Mouse (Mus musculus) adrenal gland (tissue): ENCODE data around the gene Aig1.

Experiments
- intact Hi-C: fragments of 180-260 bp; cut with DNase I; formaldehyde crosslinking; loops from one replicate; pipeline ENCODE4 v1.15.1; 2025

Aig1 gene

DNA sequence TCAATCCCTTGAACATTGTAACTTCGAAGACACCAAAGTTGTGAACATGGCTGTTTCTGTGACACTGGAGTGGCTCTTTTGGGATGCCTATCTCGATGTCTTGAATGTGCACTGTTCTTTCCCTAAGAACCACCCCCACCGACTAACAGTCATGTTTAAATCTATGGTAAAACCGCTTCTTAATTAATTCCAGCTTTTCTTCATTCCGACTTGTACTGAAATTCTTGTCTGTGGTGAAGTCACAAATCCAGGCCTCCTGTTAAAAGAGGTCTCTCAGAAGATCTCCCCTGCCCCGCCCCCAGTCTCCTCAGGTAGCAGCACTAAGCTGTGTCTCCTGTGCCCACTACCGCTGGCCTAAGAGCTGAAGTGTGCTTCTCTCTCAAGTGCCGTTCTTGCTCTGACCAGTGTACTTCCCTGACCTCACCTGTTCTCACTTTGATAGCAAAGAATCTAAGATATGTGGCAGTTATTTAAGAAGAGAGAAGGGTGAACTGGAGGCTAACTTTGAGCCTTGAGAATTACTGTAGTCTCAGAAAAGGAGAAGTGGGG, 157.4 kb downstream of the Aig1 start:
- intact Hi-C loops, result no loop called here

DNA sequence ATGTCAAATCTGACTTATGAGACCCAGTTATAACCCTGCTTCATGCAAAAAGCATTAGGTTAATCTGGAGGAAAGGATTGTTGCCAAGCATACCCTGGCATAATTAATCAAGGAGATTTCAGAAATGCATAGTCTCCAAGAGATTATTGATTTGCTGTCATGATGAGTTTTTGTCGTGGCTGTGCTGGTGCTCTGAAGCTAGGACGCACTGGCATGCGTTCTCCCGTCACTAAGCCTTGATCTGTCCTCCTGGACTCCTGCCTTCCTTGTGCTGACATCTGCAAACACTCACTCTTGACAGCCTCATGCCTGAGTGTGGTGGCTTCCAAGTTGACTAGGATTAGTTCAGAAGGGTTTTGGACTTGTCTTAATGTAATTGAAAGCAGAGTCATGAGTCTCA, 163.0 kb downstream of the Aig1 start:
- intact Hi-C loops, result no loop called here

DNA sequence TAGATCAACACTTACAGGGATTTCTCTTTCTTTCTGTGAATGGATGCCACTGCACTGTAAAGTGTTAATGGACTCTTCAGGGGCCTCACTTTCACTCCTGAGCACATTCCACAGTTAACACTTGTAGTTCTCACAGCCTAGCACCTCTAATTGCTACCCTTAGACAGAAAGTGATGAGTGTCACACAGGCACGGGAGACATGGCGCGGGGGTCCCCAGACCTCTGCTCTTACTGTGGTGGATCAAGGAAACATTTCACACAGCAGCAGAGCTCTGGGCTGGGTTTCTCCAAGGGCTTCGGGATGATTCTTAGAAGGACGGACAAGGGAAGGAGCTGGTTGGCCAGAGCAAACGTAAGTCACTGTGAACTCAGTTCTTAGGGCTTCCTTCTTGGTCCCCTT, 166.1 kb downstream of the Aig1 start:
- intact Hi-C loops, result no loop called here

DNA sequence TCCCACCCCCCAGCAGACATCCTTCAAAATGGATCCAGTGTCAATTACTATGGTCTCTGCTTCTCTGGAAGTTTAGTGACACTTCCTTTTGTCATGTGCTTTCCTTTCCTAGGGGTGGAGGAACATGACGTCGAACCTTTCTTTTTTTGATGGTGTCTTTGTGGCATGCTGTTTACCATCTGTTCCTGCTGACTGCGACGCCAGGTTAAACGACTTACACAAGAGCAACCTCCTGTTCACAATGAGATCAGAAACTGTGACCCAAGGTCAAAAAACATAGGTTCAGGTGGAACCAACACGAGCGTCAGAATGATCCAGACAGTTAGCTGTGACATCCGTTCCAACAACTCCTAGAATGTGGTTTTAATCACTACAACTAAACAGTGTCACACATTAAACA, 166.7 kb downstream of the Aig1 start:
- intact Hi-C loops, result no loop called here

DNA sequence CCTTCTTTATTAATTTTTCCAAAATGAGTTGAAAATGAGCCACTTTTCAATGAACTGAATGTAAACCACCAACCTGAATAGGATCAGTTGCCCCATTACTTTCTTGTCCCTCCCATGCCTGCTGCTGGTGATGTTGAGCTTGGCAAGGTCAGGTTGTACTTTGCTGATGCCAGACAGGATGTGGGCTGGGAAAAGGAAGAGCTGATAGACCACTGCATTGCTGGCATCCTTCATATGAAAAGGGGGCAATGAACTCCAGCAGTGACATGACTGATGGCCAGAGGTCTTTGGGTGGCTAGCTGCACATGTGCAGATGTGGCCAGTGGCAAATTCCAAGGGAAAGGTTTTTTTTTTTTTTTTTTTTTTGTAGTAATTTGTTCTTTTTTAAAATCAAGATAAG, 172.5 kb downstream of the Aig1 start:
- intact Hi-C loops, result no loop called here

DNA sequence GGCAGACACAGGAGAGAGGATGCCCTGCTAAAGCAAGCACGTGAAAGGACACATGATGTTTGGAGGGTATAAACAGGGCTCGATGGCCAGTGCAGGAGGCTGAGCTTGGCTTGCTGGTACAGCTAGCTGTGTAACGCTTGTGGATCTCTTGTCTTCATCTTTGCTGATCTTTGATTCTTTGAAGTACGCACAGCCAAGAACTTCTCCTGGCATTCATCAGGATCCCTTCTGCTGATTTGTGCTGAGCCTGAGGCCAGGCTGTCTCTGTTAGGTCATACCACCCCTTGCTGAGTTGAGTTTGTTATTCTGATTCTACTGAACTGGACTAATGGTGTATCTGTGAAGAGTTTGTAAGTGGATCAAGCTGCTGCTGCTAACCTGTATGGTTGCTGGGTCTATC, 175.5 kb downstream of the Aig1 start:
- intact Hi-C loops, result no loop called here

DNA sequence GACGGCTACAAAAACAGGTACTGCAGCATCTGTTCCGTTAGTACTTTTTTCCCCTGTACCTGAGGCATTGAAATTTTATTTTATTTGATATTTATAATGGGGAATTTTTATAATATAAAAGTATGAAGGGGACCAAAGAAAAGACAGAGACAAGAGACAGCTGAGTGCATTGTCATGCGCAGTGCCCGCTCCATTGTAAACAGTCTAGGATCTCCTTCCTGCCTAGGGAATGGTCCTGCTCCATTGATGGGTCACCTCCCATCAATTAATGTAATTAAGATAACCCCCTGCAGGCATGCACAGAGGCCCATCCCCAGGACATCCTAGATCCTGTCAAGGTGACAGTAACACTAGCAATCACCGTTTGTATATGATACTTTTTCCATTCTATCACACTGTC, 178.0 kb downstream of the Aig1 start:
- intact Hi-C loops, result no loop called here

DNA sequence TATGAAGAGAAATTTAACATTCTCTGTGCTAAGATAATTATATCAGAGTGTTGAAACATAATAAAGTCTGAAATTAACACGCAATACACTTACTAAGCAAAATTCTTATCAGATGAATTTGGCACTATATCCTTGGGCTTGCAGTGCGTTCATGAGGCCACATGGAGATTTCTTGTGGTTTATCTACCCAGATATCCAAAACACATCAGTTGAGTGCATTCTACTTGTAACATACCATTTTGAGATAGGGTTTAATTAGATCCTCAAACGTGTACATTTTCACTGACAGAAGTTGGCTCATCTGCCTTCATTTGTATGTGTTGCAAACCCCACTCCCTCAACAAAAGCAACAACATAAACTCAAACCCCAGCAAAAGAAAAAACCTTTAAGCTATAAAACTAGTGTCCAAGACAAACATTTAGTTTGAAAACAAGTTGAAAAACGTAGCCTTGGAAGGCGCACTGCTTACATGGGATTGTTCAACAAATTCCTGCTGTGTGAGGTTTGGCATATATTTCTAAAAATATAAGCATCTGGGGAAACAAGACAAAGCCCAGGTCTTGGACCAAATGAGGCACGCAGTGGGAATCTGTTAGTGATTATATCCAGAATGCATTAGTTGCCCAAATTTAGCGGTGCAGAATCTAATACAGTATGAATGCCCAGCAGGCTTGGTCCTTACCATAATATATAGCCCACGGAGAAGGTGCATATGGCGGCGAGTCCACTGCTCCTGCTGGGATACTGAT, 178.8 kb downstream of the Aig1 start:
- intact Hi-C loops, result no loop called here

DNA sequence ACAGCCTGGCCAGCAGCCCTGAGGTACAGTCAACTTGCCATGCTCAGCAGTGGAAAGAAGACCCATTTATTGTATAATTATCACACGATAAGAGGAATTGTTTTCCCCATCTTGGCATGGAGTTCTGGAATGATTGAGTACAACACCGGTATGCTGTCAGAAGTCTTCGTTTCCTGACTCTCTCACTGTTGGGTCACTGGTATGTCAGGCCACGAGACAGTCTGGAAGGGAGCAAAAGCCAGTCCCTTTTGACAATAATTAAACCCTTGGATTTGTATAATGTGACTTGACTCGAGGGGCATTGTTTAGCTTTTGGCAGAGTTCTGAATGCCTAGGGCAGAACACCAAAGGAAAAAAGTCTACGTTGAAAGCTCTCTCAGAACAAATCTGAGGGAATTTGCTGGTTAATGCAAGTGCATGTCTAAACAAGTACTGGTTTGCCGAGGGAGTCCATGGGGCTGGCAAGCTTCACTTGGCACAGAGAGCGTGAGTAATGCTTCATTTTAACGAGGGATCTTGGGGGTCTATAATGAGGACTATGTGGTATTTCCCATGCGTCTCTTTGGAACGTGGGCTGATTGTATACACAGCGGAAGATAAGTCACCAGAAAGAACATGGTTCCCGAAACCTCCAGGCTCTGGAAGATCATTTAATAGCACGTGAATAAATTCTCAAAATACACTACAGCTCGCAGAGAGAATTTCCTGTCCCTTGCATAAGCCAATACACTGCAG, 180.2 kb downstream of the Aig1 start:
- intact Hi-C loops, result no loop called here

DNA sequence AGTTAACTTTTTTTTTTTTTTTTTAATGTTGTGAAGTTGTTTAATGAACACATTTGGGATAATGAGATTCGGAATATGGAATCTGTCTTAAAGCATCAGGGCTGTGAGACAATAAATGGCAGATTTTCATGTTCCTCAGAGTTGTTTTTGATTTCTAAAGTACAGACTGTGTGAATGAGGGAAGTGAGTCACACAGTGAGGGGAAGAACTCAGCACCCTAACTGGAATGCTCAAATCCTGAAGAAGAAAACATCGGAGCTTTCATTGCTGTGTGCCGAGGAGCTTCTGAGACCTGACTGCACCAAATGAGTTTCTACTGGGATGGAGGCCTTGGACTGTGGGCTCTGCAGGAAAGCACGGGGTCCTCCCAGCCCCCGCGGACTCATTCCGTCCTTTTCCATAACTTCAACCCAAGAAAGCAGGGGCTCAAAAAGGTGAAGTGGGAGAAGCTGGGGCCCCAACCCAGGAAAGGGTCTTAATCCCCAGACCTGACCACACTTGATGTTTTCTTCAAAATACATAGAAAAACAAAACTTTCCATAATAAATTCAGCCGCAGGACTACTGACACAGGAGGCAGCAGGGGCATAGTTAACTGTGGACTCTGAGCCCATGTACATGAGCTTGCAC, 181.5 kb downstream of the Aig1 start:
- intact Hi-C loops, result no loop called here

DNA sequence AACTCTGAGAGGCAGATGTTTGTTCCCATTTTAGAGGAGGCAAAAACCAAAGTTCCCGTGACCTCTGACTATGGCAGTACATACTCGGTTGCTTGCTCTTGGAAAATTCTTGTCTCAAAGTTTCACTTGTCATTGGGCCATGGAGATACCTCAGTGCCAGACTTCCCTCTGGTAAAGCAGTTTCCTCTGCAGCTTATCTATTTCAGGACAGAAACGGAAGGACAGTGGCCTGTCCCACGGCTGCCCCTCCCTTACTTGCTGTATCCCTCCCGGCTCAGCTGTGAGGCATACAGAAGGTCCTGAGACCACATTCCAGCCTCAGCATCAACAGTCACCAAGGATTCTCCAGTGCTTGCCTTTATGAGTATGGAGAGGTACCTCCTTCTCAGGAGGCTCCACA, 182.7 kb downstream of the Aig1 start:
- intact Hi-C loops, result no loop called here

DNA sequence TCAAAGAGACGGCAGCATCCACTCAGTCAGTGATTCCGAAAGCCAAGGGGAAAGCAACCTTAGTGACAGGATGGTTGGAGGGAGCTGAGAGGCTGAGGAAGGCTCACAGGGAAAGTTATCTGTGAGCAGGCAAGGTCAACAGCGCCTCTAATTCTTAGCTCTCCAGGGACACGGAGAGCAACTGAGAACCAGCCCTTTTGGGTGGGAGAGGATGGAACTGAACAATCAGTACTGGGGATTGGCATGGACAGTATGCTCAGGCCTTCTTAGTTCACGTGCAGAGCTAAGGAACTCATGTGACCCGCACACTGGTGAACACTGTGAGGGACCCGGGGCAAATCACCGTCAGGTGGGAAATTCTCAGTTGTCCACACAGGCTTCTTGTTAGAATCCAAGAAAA, 183.4 kb downstream of the Aig1 start:
- intact Hi-C loops, result no loop called here

DNA sequence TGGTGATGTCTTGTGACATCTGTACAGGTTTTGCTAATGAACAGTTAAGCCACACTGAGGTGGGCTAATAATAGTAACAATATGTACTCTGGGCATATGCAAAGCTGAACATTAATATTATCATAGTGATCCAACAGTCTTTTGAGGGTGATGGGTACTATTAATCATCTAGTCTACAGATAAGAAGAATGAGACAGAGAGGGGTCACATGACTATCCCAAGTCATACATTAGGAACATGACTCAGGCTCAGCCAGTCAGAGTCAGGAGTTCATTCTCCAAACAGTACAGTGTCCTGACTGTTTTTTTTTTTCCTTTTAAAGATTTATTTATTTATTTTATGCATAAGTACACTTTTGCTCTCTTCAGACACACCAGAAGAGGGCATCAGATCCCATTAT, 184.3 kb downstream of the Aig1 start:
- intact Hi-C loops, result no loop called here

DNA sequence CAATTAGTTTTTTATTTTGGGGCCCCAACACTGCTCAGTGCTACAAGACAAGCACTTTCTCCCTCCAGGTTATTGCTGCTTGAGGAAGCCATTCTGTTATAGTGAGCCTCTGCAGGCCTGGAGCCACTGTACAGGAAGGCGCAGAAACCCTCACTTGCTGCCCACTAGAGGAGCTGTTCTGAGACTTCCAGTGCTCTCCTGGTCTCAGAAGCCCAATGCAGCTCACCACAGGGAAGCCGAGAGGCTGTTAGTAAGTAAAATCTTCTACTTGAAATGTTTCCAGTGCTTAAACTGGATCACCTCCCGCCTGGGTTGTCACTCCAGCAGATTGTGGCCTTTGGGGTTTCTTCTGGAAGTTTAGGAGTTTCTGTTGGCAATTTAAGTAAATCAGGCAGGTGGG, 186.2 kb downstream of the Aig1 start:
- intact Hi-C loops, result no loop called here

DNA sequence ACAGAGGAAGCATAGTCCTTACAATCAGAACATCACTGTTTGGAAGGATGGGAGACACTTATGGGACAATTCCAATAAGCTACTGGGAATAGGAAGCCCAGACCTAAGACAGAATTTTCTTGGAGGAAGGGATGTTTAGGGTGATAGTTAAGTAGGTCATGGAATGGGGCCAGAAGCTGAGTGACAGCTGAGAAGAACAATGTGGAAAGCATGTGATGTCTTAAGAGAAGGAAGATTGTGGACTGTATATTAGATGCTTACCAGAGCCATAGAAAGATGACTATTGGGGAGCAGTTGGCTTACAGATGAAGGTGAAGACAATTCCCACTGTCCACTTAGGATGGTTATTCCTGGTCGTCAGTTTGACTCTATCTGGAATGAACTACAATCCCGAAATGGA, 191.3 kb downstream of the Aig1 start:
- intact Hi-C loops, result no loop called here

DNA sequence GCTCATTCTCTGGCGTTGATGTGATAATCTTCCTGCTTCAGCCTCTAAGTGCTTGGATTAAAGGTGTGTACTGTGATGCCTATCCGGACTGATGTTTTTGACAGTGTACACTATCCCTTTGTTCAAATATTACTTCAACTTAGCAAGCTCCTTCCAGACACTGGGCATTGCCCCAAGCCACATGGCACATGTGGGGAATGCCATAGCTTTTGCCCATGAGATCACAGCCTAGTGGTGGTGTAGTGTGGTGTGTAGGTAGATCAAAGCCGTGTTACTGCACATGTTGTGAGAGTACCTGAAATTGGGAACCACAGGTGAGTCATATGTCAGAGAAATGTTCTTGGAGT, 193.8 kb downstream of the Aig1 start:
- intact Hi-C loops, result no loop called here

DNA sequence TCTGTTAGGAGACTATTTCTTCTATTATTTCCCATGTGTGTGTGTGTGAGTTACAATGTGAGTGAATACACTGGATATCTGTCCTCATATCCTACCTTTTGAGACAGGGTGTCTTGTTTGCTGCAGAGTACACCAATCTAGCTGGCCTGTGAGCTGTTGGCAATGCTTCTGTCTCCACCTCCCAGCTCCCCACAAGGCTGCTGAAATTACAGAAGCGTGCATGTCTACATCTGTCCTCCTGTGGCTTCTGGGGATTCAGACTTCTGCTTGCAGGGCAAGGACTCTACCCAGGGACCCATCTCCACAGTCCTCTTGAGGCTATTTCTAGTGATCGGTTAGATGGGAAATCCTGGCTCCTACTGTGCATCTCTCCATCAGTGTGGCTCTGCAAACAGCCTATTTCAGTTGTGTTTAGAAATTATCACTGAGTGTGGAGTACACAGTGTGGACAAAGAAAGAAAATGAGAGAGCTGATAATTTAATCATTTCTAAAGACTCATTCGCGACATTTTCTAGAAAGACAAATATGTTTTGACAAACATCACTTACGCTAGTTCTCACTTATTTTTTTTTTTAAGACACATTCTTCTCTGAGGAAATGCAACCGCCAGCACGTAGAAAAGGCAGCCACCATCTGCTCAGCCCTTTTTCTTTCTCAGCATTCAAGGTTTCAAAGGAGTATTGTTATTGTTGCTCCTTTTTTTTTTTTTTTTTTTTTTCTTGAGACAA, 194.3 kb downstream of the Aig1 start:
- intact Hi-C loops, result no loop called here

DNA sequence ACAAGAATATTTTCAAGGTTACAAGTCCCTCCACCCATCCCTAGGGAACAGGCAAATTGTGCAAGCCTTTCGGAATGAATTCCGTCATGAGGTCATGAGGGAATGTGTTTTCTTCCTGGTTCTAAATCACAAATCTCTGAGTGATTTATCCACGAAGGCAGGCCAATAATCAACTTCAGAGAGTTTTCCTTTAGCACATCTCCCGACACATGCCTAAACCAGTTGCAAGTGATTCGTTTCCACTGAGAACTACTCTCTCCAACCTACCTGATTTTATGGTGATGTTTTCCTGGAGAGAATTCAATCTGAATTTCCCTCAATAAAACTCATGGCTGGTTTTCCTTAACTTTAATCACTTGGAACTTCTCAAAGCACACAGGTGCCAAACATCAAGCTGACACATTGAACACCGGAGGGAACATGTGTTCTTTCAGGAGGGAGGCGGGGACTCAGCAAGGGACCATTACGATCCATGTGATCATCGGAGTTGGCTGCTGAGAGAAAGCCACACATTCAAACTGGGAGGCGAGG, 201.5 kb downstream of the Aig1 start:
- intact Hi-C loops, result no loop called here

DNA sequence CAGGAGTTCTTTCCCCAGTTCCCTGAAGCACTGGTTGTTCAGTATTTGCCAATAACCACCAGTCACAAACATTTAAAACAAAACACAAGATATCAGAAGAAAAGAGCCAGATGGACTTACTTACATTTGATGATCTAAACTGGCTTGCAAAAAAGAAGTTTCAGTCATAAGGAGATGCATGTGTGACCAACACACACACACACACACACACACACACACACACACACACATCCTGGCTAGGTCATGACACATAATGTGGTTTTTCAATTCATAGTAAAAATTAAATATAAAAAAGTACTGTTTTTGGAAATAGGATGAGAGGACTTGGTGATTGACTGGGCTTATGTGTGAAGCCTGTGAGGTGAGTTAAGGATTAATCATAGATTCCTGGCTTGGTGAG, 205.3 kb downstream of the Aig1 start:
- intact Hi-C loops, result no loop called here

DNA sequence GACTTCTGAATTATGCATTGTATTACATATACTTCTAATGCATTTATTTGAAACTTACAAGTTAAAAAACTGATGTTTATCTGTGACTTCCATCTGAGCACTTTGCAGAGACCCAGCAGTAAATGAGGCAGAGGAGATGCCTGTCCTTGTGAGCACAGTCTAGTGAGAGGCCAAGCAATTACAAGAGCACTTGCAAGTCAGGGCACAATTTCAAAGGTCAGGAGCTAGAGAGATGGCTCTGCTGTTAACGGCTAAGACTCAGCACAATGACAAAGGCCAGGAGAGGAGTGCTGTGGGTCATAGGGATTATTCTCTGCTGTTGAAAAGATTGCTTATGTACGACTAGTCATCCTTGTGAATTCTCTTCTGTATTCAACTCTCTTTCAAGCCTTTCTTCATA, 209.0 kb downstream of the Aig1 start:
- intact Hi-C loops, result no loop called here

DNA sequence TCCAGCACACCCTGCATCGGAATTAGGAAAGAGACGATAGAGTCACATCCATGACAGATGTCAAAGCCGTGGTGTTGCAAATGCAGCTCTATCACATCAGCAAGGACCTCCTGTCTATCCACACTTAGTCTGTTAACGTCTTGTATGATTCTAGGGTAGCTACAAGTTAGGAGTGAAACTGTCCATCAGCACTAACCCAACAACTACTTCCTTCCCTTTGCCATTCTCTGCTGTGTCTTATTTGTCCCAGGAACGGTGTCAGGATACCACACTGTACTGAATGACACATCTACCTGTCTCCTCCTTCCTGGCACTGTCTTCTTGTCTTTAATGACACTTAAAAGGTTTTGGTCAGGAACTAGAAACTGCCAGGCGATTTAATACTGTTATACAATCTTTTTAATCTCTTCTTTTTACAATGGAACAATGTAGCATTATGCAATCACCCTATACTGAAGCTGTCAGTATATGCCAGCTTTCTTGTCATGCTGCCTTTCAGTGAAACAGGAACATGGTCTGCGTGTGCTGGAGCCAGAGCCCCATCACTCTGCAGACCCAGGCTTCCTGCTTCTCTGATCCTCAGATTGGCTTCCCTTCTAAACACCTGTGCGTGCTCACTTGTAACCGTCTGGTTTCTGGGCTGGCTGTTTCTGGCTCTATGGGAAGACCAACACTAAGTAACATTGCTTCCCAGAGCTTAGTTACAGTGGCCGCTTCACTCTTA, 214.9 kb downstream of the Aig1 start:
- intact Hi-C loops, result no loop called here
